Mouse (Mus musculus) kidney, adult 2 months (tissue): ENCODE data around the gene Pear1. TPM values are rescaled to one million over a fixed set of nuclear protein-coding genes. Genes with fewer than 3 reads are reported as not detected.

Experiments
- DNase-seq: peaks from one replicate; pipeline ENCODE4 v3.0.0; 2021
- H3K27ac ChIP-seq: fragments of 200-500 bp; 2 replicates; pipeline ENCODE4 v1.5.1; 2012; ENCODE audit warnings: low read depth, low read length, control low read depth, inconsistent platforms; ENCODE audit not compliant: insufficient read depth
- H3K27me3 ChIP-seq: fragments of 200-500 bp; replicated peaks from 2 replicates; pipeline ENCODE4 v1.6.1; 2012; ENCODE audit warnings: mild to moderate bottlenecking, moderate library complexity, low read length, inconsistent platforms; ENCODE audit not compliant: control insufficient read depth, insufficient read depth
- H3K36me3 ChIP-seq: fragments of 200-500 bp; 2 replicates; pipeline ENCODE4 v1.6.1; 2012; ENCODE audit warnings: mild to moderate bottlenecking, moderate library complexity, low read length, inconsistent platforms; ENCODE audit not compliant: control insufficient read depth, insufficient read depth
- H3K4me1 ChIP-seq: fragments of 200-500 bp; 2 replicates; pipeline ENCODE4 v1.6.1; 2011; ENCODE audit warnings: low read length; ENCODE audit not compliant: control insufficient read depth, insufficient read depth
- H3K4me3 ChIP-seq: fragments of 200-500 bp; 2 replicates; pipeline ENCODE4 v1.5.1; 2011; ENCODE audit warnings: mild to moderate bottlenecking, low read depth, low read length, control low read depth; ENCODE audit not compliant: insufficient read depth
- CTCF ChIP-seq: fragments of 200-500 bp; conservative IDR thresholded peaks from 2 replicates; pipeline ENCODE4 v1.5.1; 2011; ENCODE audit warnings: low read depth, mild to moderate bottlenecking, control low read depth, low read length, moderate library complexity, mixed read lengths; ENCODE audit not compliant: insufficient read depth, insufficient read length
- POLR2A ChIP-seq: fragments of 200-500 bp; IDR thresholded peaks from one replicate; pipeline ENCODE4 v1.6.1; 2011; ENCODE audit warnings: low read depth, low read length, control low read depth
- WGBS: fragments of 180-500 bp; shearing (Covaris S2); methylation state at CpG from one replicate; pipeline ENCODE4 v1.1.7; 2018; 5-methylcytosine and 5-hydroxymethylcytosine counted together
- polyA plus RNA-seq: library from polyadenylated mRNA; depleted of rRNA; stranded (reverse); fragments of >200 nt; gene quantifications from 2 replicates; pipeline ENCODE4 v1.2.3, GENCODE M21; 2012

Gene Pear1
- polyA plus RNA-seq, 1 experiment, result 60.5 TPM

GRCm38 (mm10) chr3:87765631-87766283 lies 58.3 kb downstream of the Pear1 start:
- 74% methylated on average over 5 of the region's 5 CpGs for WGBS
- no peak for DNase-seq
- Histone ChIP-seq H3K36me3 (no peaks in the 10 kb centered on the region), H3K4me1 (peaks cover 7% of the 10 kb centered on the region; the same call in 1 of the 2 replicates), H3K27ac (peak overlapping the region; percentile 89), H3K27me3 (no peaks in the 10 kb centered on the region), H3K4me3 (peak overlapping the region; percentile 17)
- TF ChIP-seq CTCF (no peak), POLR2A (no peak)

GRCm38 (mm10) chr3:87765091-87765490 lies 59.0 kb downstream of the Pear1 start:
- Histone ChIP-seq H3K4me3 (peak overlapping the region; percentile 43), H3K4me1 (peaks cover 7% of the 10 kb centered on the region; the same call in 1 of the 2 replicates), H3K27ac (peak overlapping the region; percentile 89), H3K36me3 (no peaks in the 10 kb centered on the region), H3K27me3 (no peaks in the 10 kb centered on the region)
- WGBS, result 47% methylated on average over 10 of the region's 10 CpGs
- TF ChIP-seq CTCF (no peak), POLR2A (no peak)
- peak; percentile 82 for DNase-seq

GRCm38 (mm10) chr3:87764506-87764905 lies 59.6 kb downstream of the Pear1 start:
- H3K27ac ChIP-seq, result peak overlapping the region; percentile 89
- no peaks in the 10 kb centered on the region for H3K27me3 ChIP-seq
- H3K4me3 ChIP-seq, result peak overlapping the region; percentile 43
- 20% methylated on average over 10 of the region's 10 CpGs for WGBS
- no peak for TF ChIP-seq CTCF
- TF ChIP-seq POLR2A, result no peak
- peaks cover 7% of the 10 kb centered on the region; the same call in 1 of the 2 replicates for H3K4me1 ChIP-seq
- peak; percentile 60 for DNase-seq
- no peaks in the 10 kb centered on the region for H3K36me3 ChIP-seq

- Histone ChIP-seq H3K4me3 (peak overlapping the region; percentile 43; the same call in 1 of the 2 replicates), H3K36me3 (no peaks in the 10 kb centered on the region), H3K27me3 (no peaks in the 10 kb centered on the region), H3K4me1 (peaks cover 7% of the 10 kb centered on the region; the same call in 1 of the 2 replicates), H3K27ac (peak overlapping the region; percentile 89; the same call in 1 of the 2 replicates)
- 13% methylated on average over 15 of the region's 15 CpGs for WGBS
- DNase-seq, result peak; percentile 88
- TF ChIP-seq CTCF, result no peak
- no peak for TF ChIP-seq POLR2A
Measured at GRCm38 (mm10) chr3:87763683-87764289, 60.3 kb downstream of the Pear1 start.

- DNase-seq, result no peak
- H3K4me1 ChIP-seq, result peaks cover 7% of the 10 kb centered on the region; the same call in 1 of the 2 replicates
- H3K36me3 ChIP-seq, result no peaks in the 10 kb centered on the region
- H3K4me3 ChIP-seq, result no peak overlapping the region
- no peaks in the 10 kb centered on the region for H3K27me3 ChIP-seq
- 45% methylated on average over 4 of the region's 4 CpGs for WGBS
- H3K27ac ChIP-seq, result no peak overlapping the region
- TF ChIP-seq CTCF, result no peak
- TF ChIP-seq POLR2A, result no peak
Measured at GRCm38 (mm10) chr3:87763202-87763601, 60.9 kb downstream of the Pear1 start.

- peak; percentile 69 for DNase-seq
- Histone ChIP-seq H3K36me3 (no peaks in the 10 kb centered on the region), H3K4me3 (no peak overlapping the region), H3K4me1 (peaks cover 7% of the 10 kb centered on the region; the same call in 1 of the 2 replicates), H3K27me3 (no peaks in the 10 kb centered on the region), H3K27ac (no peak overlapping the region)
- 55% methylated on average over 20 of the region's 20 CpGs for WGBS
- TF ChIP-seq CTCF (no peak), POLR2A (no peak)
Measured at GRCm38 (mm10) chr3:87761408-87762375, 62.4 kb downstream of the Pear1 start.
